Mouse (Mus musculus) CH12.LX (cell line): ENCODE measurements around the gene 1700017D01Rik. TPM values are rescaled to one million over a fixed set of nuclear protein-coding genes. Genes with fewer than 3 reads are reported as not detected.

Source experiments
- polyA plus RNA-seq: library from polyadenylated mRNA; unstranded; fragments of >175 nt; gene quantifications from 2 replicates; pipeline ENCODE4 v1.2.1, GENCODE M21; 2012; ENCODE audit warnings: low read depth; ENCODE audit not compliant: insufficient read length
- total RNA-seq, 2 experiments: library from RNA; depleted of rRNA; stranded (reverse); fragments of 300-350 nt in 1 of 2; fragments of >200 nt in 1 of 2; gene quantifications; 2 replicates each; pipeline ENCODE4 v1.2.3; 2012 to 2014

The 1700017D01Rik gene
- total and polyA plus RNA-seq, 3 experiments, result not detected

Other genes starting within 250 kb of the 1700017D01Rik start
- 32.9 and 34.0 TPM in 2 replicates for gene Tmem109, start 248.9 kb downstream of the 1700017D01Rik start, total RNA-seq (2012; rRNA removed)
- gene Tmem109, start 248.9 kb downstream of the 1700017D01Rik start, total RNA-seq (2014; rRNA removed), result 14.8 and 17.9 TPM in 2 replicates
- 46.3 and 51.5 TPM in 2 replicates for gene Tmem109, start 248.9 kb downstream of the 1700017D01Rik start, polyA plus RNA-seq
- gene Prpf19, start 235.6 kb downstream of the 1700017D01Rik start, total RNA-seq (2012; rRNA removed), result 115 and 153 TPM in 2 replicates
- gene Prpf19, start 235.6 kb downstream of the 1700017D01Rik start, total RNA-seq (2014; rRNA removed), result 357 and 364 TPM in 2 replicates
- 244 and 355 TPM in 2 replicates for gene Prpf19, start 235.6 kb downstream of the 1700017D01Rik start, polyA plus RNA-seq
- not detected in 2 replicates for gene Zp1, start 210.2 kb downstream of the 1700017D01Rik start, total RNA-seq (2012; rRNA removed)
- 0.26 TPM in 1 of 2 replicates, not detected in the other for gene Zp1, start 210.2 kb downstream of the 1700017D01Rik start, total RNA-seq (2014; rRNA removed)
- not detected in 2 replicates for gene Zp1, start 210.2 kb downstream of the 1700017D01Rik start, polyA plus RNA-seq
- gene Ptgdr2, start 193.7 kb downstream of the 1700017D01Rik start, total RNA-seq (2012; rRNA removed), result 0.13 and 0.17 TPM in 2 replicates
- not detected in 2 replicates for gene Ptgdr2, start 193.7 kb downstream of the 1700017D01Rik start, total RNA-seq (2014; rRNA removed)
- gene Ptgdr2, start 193.7 kb downstream of the 1700017D01Rik start, polyA plus RNA-seq, result not detected in 2 replicates
- gene Ccdc86, start 181.6 kb downstream of the 1700017D01Rik start, total RNA-seq (2012; rRNA removed), result 10.8 and 18.6 TPM in 2 replicates
- 8.5 and 9.5 TPM in 2 replicates for gene Ccdc86, start 181.6 kb downstream of the 1700017D01Rik start, total RNA-seq (2014; rRNA removed)
- 36.8 and 44.8 TPM in 2 replicates for gene Ccdc86, start 181.6 kb downstream of the 1700017D01Rik start, polyA plus RNA-seq
- gene Ms4a10, start 156.2 kb downstream of the 1700017D01Rik start, total RNA-seq (2012; rRNA removed), result not detected in 2 replicates
- gene Ms4a10, start 156.2 kb downstream of the 1700017D01Rik start, total RNA-seq (2014; rRNA removed), result not detected in 2 replicates
- gene Ms4a10, start 156.2 kb downstream of the 1700017D01Rik start, polyA plus RNA-seq, result not detected in 2 replicates
- gene Ms4a15, start 137.6 kb downstream of the 1700017D01Rik start, total RNA-seq (2012; rRNA removed), result not detected in 2 replicates
- not detected in 2 replicates for gene Ms4a15, start 137.6 kb downstream of the 1700017D01Rik start, total RNA-seq (2014; rRNA removed)
- gene Ms4a15, start 137.6 kb downstream of the 1700017D01Rik start, polyA plus RNA-seq, result 0.37 TPM in 1 of 2 replicates, not detected in the other
- gene Ms4a18, start 112.8 kb downstream of the 1700017D01Rik start, total RNA-seq (2012; rRNA removed), result not detected in 2 replicates
- gene Ms4a18, start 112.8 kb downstream of the 1700017D01Rik start, total RNA-seq (2014; rRNA removed), result not detected in 2 replicates
- not detected in 2 replicates for gene Ms4a18, start 112.8 kb downstream of the 1700017D01Rik start, polyA plus RNA-seq
- gene Ms4a8a, start 49.8 kb downstream of the 1700017D01Rik start, total RNA-seq (2012; rRNA removed), result not detected in 2 replicates
- not detected in 2 replicates for gene Ms4a8a, start 49.8 kb downstream of the 1700017D01Rik start, total RNA-seq (2014; rRNA removed)
- not detected in 2 replicates for gene Ms4a8a, start 49.8 kb downstream of the 1700017D01Rik start, polyA plus RNA-seq
- gene 1700025F22Rik, start 34.4 kb upstream of the 1700017D01Rik start, total RNA-seq (2012; rRNA removed), result not detected in 2 replicates
- not detected in 2 replicates for gene 1700025F22Rik, start 34.4 kb upstream of the 1700017D01Rik start, total RNA-seq (2014; rRNA removed)
- gene 1700025F22Rik, start 34.4 kb upstream of the 1700017D01Rik start, polyA plus RNA-seq, result not detected in 2 replicates
- gene Ms4a13, start 65.9 kb upstream of the 1700017D01Rik start, total RNA-seq (2012; rRNA removed), result not detected in 2 replicates
- gene Ms4a13, start 65.9 kb upstream of the 1700017D01Rik start, total RNA-seq (2014; rRNA removed), result not detected in 2 replicates
- not detected in 2 replicates for gene Ms4a13, start 65.9 kb upstream of the 1700017D01Rik start, polyA plus RNA-seq
- not detected in 2 replicates for gene Ms4a12, start 101.6 kb upstream of the 1700017D01Rik start, total RNA-seq (2012; rRNA removed)
- not detected in 2 replicates for gene Ms4a12, start 101.6 kb upstream of the 1700017D01Rik start, total RNA-seq (2014; rRNA removed)
- gene Ms4a12, start 101.6 kb upstream of the 1700017D01Rik start, polyA plus RNA-seq, result not detected in 2 replicates
- gene Ms4a1, start 135.4 kb upstream of the 1700017D01Rik start, total RNA-seq (2012; rRNA removed), result 106 and 137 TPM in 2 replicates
- 642 and 726 TPM in 2 replicates for gene Ms4a1, start 135.4 kb upstream of the 1700017D01Rik start, total RNA-seq (2014; rRNA removed)
- gene Ms4a1, start 135.4 kb upstream of the 1700017D01Rik start, polyA plus RNA-seq, result 345 and 387 TPM in 2 replicates
- not detected in 2 replicates for gene Ms4a5, start 153.0 kb upstream of the 1700017D01Rik start, total RNA-seq (2012; rRNA removed)
- gene Ms4a5, start 153.0 kb upstream of the 1700017D01Rik start, total RNA-seq (2014; rRNA removed), result not detected in 2 replicates
- not detected in 2 replicates for gene Ms4a5, start 153.0 kb upstream of the 1700017D01Rik start, polyA plus RNA-seq
- gene Ms4a14, start 183.6 kb upstream of the 1700017D01Rik start, total RNA-seq (2012; rRNA removed), result not detected in 2 replicates
- not detected in 2 replicates for gene Ms4a14, start 183.6 kb upstream of the 1700017D01Rik start, total RNA-seq (2014; rRNA removed)
- gene Ms4a14, start 183.6 kb upstream of the 1700017D01Rik start, polyA plus RNA-seq, result 0.12 and 0.17 TPM in 2 replicates
- gene Ms4a7, start 205.3 kb upstream of the 1700017D01Rik start, total RNA-seq (2012; rRNA removed), result 1.4 and 1.8 TPM in 2 replicates
- gene Ms4a7, start 205.3 kb upstream of the 1700017D01Rik start, total RNA-seq (2014; rRNA removed), result 2.5 and 3.2 TPM in 2 replicates
- 4.3 TPM in 2 replicates for gene Ms4a7, start 205.3 kb upstream of the 1700017D01Rik start, polyA plus RNA-seq
- 0.21 TPM in 1 of 2 replicates, not detected in the other for gene Ms4a4a, start 244.6 kb upstream of the 1700017D01Rik start, total RNA-seq (2012; rRNA removed)
- not detected in 2 replicates for gene Ms4a4a, start 244.6 kb upstream of the 1700017D01Rik start, total RNA-seq (2014; rRNA removed)
- gene Ms4a4a, start 244.6 kb upstream of the 1700017D01Rik start, polyA plus RNA-seq, result 0.29 TPM in 1 of 2 replicates, not detected in the other